Mouse (Mus musculus) cerebellum, adult 2 months (tissue): Measurements from ENCODE around the gene Rbm42. TPM values are rescaled to one million over a fixed set of nuclear protein-coding genes. Genes with fewer than 3 reads are reported as not detected.
A peak's percentile ranks its signal among the peaks of the same experiment; 100 is the strongest.

Experiments used
- DNase-seq, 2 experiments: peaks; one replicate each; pipeline ENCODE4 v3.0.0; 2021
- H3K27ac ChIP-seq: fragments of 200-500 bp; 2 replicates; pipeline ENCODE4 v1.5.1; 2012; ENCODE audit warnings: low read length, control low read depth, inconsistent platforms; ENCODE audit not compliant: insufficient read depth
- H3K27me3 ChIP-seq: fragments of 200-500 bp; 2 replicates; pipeline ENCODE4 v1.6.1; 2012; ENCODE audit warnings: inconsistent platforms, mild to moderate bottlenecking, low read length, moderate library complexity; ENCODE audit not compliant: control insufficient read depth, insufficient read depth
- H3K4me1 ChIP-seq: fragments of 200-500 bp; 2 replicates; pipeline ENCODE4 v1.6.1; 2011; ENCODE audit warnings: low read length; ENCODE audit not compliant: control insufficient read depth, insufficient read depth
- H3K4me3 ChIP-seq: fragments of 200-500 bp; replicated peaks from 2 replicates; pipeline ENCODE3; 2011; ENCODE audit warnings: mild to moderate bottlenecking, low read depth, low read length, control low read depth; ENCODE audit not compliant: insufficient read depth
- CTCF ChIP-seq: fragments of 200-500 bp; IDR thresholded peaks from 2 replicates; pipeline ENCODE4 v1.5.1; 2011; ENCODE audit warnings: low read depth, mild to moderate bottlenecking, control low read depth, low read length, moderate library complexity, borderline replicate concordance; ENCODE audit not compliant: insufficient read depth
- POLR2A ChIP-seq: fragments of 200-500 bp; IDR thresholded peaks from 2 replicates; pipeline ENCODE4 v1.6.1; 2011; ENCODE audit warnings: low read length, control low read depth, borderline replicate concordance; ENCODE audit not compliant: insufficient read depth
- WGBS: fragments of 180-500 bp; shearing (Covaris S2); methylation state at CpG from one replicate; pipeline ENCODE4 v1.1.7; 2018; 5-methylcytosine and 5-hydroxymethylcytosine counted together
- polyA plus RNA-seq: library from polyadenylated mRNA; depleted of rRNA; stranded (reverse); fragments of >200 nt; gene quantifications from 2 replicates; pipeline ENCODE4 v1.2.3, GENCODE M21; 2012

The Rbm42 gene
- polyA plus RNA-seq, 1 experiment, result 66.6 TPM

GRCm38 (mm10) chr7:30669229-30669628 lies 19.1 kb upstream of the Rbm42 start:
- TF ChIP-seq CTCF (no peak), POLR2A (no peak)
- no peak for DNase-seq
- H3K4me1 ChIP-seq, result no peaks in the 10 kb centered on the region
- WGBS, result 34% methylated on average over 3 of the region's 3 CpGs
- no peak overlapping the region for H3K27ac ChIP-seq
- no peak overlapping the region for H3K4me3 ChIP-seq
- no peaks in the 10 kb centered on the region for H3K27me3 ChIP-seq

GRCm38 (mm10) chr7:30665321-30665720 lies 15.2 kb upstream of the Rbm42 start:
- peak in 1 of 2 experiments; percentile 31 for DNase-seq
- H3K27ac ChIP-seq, result peak overlapping the region; percentile 62; the same call in 1 of the 2 replicates
- 2% methylated on average over 11 of the region's 11 CpGs for WGBS
- no peak for TF ChIP-seq POLR2A
- no peak for TF ChIP-seq CTCF
- no peaks in the 10 kb centered on the region for H3K27me3 ChIP-seq
- peak overlapping the region; percentile 89 for H3K4me3 ChIP-seq
- H3K4me1 ChIP-seq, result no peaks in the 10 kb centered on the region

DNA sequence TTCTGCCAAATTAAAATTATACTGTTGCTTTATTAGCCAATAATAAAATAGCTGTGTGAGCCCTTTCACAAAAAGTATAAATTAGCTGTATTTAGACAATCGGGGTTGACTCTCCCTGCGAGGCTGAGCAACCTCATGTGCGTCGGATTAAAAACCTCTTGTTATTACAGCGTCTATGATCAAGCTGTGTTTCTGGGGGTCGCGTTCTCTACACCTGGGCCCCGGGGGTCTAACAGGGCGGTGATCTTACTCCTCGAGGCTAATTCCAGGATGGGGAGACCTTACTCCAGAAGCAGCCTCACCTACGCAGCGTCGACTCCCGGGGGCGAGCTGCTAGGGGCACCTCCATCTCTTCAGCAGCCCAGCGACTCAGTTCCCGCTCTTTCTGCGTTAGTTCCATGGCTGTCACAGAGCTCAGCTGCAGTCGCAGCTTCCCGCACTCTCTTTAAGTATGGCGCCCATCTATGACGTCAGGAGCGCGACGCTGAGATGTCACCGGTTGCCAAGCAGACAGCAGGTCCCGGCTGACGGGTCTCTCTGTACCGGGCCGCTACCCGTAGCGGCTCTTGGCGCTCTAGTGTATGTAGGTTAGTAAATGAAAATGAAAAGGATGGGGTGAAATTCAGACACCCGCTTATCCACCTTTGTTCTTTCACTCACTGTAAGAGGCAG lies 14.5 kb upstream of the Rbm42 start, which contains the start of gene Haus5:
Gene Haus5, minus strand, starts transcription at position 466 of the 672 bp plus-strand sequence.
- DNase-seq, result peak; percentile 91 to 93
- TF ChIP-seq CTCF (no peak), POLR2A (peak; percentile 82; the same call in 1 of the 2 replicates)
- peak within 1 kb of the TSS; percentile 62; the same call in 1 of the 2 replicates for H3K27ac ChIP-seq

DNA sequence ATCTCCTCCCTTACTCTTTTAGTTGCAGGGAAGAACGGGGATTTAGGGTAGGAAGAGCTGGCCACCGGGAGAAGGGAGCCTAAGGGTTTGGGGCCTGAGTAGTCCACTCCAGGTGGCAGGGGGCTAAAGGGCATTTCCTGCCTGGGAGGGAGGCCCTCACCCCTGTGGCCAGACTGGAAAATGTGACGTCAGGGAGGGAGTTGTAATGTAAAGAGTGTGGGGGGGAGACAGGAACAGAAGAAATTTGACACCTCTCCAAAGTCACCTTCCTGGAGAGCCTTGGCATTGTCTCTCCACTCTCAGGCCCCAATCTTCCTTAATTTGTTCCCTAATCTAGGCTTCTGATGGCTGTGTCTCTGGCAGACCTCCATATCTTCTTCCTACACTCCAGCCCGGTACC lies 11.0 kb downstream of the Rbm42 start:
- no peak overlapping the region for H3K27ac ChIP-seq
- no peak for DNase-seq
- 29% methylated on average over 4 of the region's 4 CpGs for WGBS
- H3K4me3 ChIP-seq, result no peak overlapping the region
- H3K4me1 ChIP-seq, result no peaks in the 10 kb centered on the region
- no peak for TF ChIP-seq POLR2A
- no peak for TF ChIP-seq CTCF
- H3K27me3 ChIP-seq, result peaks cover 6% of the 10 kb centered on the region; the same call in 1 of the 2 replicates

More for the DNA sequence above, 14.5 kb upstream of the Rbm42 start, which contains the start of gene Haus5:
- H3K4me1 ChIP-seq, result no peaks in the 10 kb centered on the region
- no peaks in the 10 kb centered on the region for H3K27me3 ChIP-seq
- WGBS, result 1% methylated on average over 34 of the region's 34 CpGs
- H3K4me3 ChIP-seq, result peak within 1 kb of the TSS; percentile 89

- WGBS, result 29% methylated on average over 11 of the region's 11 CpGs
- H3K4me3 ChIP-seq, result no peak overlapping the region
- DNase-seq, result no peak
- no peak overlapping the region for H3K27ac ChIP-seq
- peaks cover 6% of the 10 kb centered on the region; the same call in 1 of the 2 replicates for H3K27me3 ChIP-seq
- H3K4me1 ChIP-seq, result no peaks in the 10 kb centered on the region
- TF ChIP-seq POLR2A, result no peak
These were observed 13.7 kb downstream of the Rbm42 start for GRCm38 (mm10) chr7:30636395-30636794.

- no peaks in the 10 kb centered on the region for H3K4me1 ChIP-seq
- DNase-seq, result no peak
- 2% methylated on average over 5 of the region's 5 CpGs for WGBS
- no peak within 1 kb of the TSS for H3K27ac ChIP-seq
- TF ChIP-seq POLR2A (no peak), CTCF (no peak)
- peaks cover 6% of the 10 kb centered on the region; the same call in 1 of the 2 replicates for H3K27me3 ChIP-seq
- H3K4me3 ChIP-seq, result no peak within 1 kb of the TSS
These were observed 14.4 kb downstream of the Rbm42 start, which contains the start of gene Etv2 for GRCm38 (mm10) chr7:30635752-30636151. Etv2 (minus strand) TSS chr7:30635852.

- Histone ChIP-seq H3K4me1 (no peaks in the 10 kb centered on the region), H3K27me3 (peaks cover 6% of the 10 kb centered on the region; the same call in 1 of the 2 replicates), H3K4me3 (no peak overlapping the region), H3K27ac (no peak overlapping the region)
- DNase-seq, result no peak
- TF ChIP-seq CTCF (peak; percentile 29; the same call in 1 of the 2 replicates), POLR2A (no peak)
- WGBS, result under 1% methylated on average over 20 of the region's 20 CpGs
These were observed 15.5 kb downstream of the Rbm42 start for GRCm38 (mm10) chr7:30634621-30635020.
